ENCODE assay signal across 27 mouse cellular contexts in the genomic region with DNA sequence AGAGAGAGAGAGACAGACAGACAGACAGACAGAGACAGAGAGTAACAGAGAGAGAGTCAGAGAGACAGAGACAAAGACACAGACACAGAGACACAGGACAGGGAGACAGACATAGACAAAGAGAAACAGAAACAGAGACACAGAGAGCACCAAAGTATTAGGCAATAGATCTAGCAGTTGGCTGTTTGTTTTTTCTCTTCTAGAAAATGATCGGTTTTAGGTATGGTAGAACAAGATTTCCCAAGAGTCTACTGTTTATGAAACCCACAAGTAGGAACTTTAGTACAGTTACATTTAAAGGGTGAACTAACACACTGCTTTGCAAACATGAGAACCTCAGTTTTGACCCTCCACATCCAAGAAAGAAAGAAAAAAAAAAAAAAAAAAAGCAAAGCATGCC.
"Had no signal": no experiment of that assay in that cellular context is flagged by ENCODE, and none has a peak within 500 bp of the region (broad histone marks: within the 10 kb centered on the region; RNA-seq: fewer than 3 reads in every experiment).

No protein-coding gene starts in this region.

- ATAC-seq: hindbrain, embryonic 16.5 days; inflammation-experienced regulatory T-cells, adult 6 months; intestine, embryonic 15.5 days had no signal

- H3K9ac ChIP-seq: heart, embryonic 12.5 days; hindbrain, embryonic 12.5 days; hindbrain, embryonic 14.5 days; intestine, embryonic 15.5 days; kidney, embryonic 15.5 days; limb, embryonic 12.5 days; liver, embryonic 13.5 days had no signal

- H3K4me2 ChIP-seq: heart, embryonic 12.5 days; hindbrain, embryonic 12.5 days; hindbrain, embryonic 14.5 days; intestine, embryonic 15.5 days; kidney, embryonic 15.5 days; limb, embryonic 12.5 days; liver, embryonic 11.5 days; liver, embryonic 13.5 days had no signal

- H3K36me3 ChIP-seq: heart, embryonic 10.5 days; heart, embryonic 12.5 days; hindbrain, embryonic 10.5 days; hindbrain, embryonic 12.5 days; intestine, embryonic 15.5 days; kidney, embryonic 15.5 days; limb, embryonic 10.5 days; limb, embryonic 12.5 days; liver, embryonic 13.5 days had no signal

- H3K4me1 ChIP-seq: heart, embryonic 10.5 days; heart, embryonic 12.5 days; hindbrain, embryonic 10.5 days; hindbrain, embryonic 12.5 days; intestine, embryonic 15.5 days; kidney, embryonic 15.5 days; limb, embryonic 10.5 days; limb, embryonic 12.5 days; liver, embryonic 13.5 days had no signal

- H3K27me3 ChIP-seq: heart, embryonic 12.5 days; hindbrain, embryonic 12.5 days; intestine, embryonic 15.5 days; kidney, embryonic 15.5 days; limb, embryonic 12.5 days; liver, embryonic 13.5 days had no signal

- H3K27ac ChIP-seq: heart, embryonic 10.5 days; hindbrain, embryonic 10.5 days; hindbrain, embryonic 12.5 days; hindbrain, embryonic 14.5 days; intestine, embryonic 15.5 days; kidney, embryonic 15.5 days; kidney, postnatal 0 days; layer of hippocampus, adult 2 months; left cerebral cortex, adult 2 months; limb, embryonic 10.5 days; limb, embryonic 12.5 days; liver, embryonic 13.5 days had no signal

- DNase-seq: gastrocnemius, postnatal 14 days; gastrocnemius, postnatal 36 days; heart, adult 18-20 months; heart, postnatal 10 days; heart, postnatal 4 days; kidney, adult 11 months; kidney, adult 2 months; kidney, adult 9 months; kidney, postnatal 14 days; kidney, postnatal 4 days; liver; liver, embryonic 13.5 days had no signal

- H3K9me3 ChIP-seq: hindbrain, embryonic 10.5 days; hindbrain, embryonic 12.5 days; intestine, embryonic 15.5 days; kidney, embryonic 15.5 days; limb, embryonic 10.5 days; limb, embryonic 12.5 days; liver, embryonic 13.5 days had no signal

- H3K4me3 ChIP-seq: heart, embryonic 10.5 days; heart, embryonic 12.5 days; hindbrain, embryonic 10.5 days; hindbrain, embryonic 12.5 days; intestine, embryonic 15.5 days; kidney, embryonic 15.5 days; layer of hippocampus, adult 2 months; left cerebral cortex, adult 2 months; limb, embryonic 10.5 days; limb, embryonic 12.5 days; liver, embryonic 13.5 days had no signal
